Mouse (Mus musculus) kidney, embryonic 14.5 days (tissue): Measurements from ENCODE around the gene Clec12a. TPM values are rescaled to one million over a fixed set of nuclear protein-coding genes. Genes with fewer than 3 reads are reported as not detected.
"Not testable (repeated sequence)": the region's sequence is repeated elsewhere in the genome, so short reads cannot be mapped to it uniquely, and the experiment has no call there.

Source experiments
- ATAC-seq: fragments of 200-750 bp; cut with Nextera tagmentation; 2 replicates; pipeline ENCODE4 v1.8.0; 2017; ENCODE audit warnings: moderate number of reproducible peaks, mild to moderate bottlenecking, moderate TSS enrichment, moderate library complexity; ENCODE audit not compliant: low FRiP score, low TSS enrichment
- H3K27ac ChIP-seq: fragments of 300-500 bp; sonication (generic); 2 replicates; pipeline ENCODE4 v1.5.1; 2014; ENCODE audit warnings: low read depth, mild to moderate bottlenecking, low read length, moderate library complexity, mixed read lengths
- H3K27me3 ChIP-seq: fragments of 300-500 bp; sonication (generic); 2 replicates; pipeline ENCODE4 v1.6.1; 2014; ENCODE audit warnings: mild to moderate bottlenecking, low read length; ENCODE audit not compliant: control insufficient read depth, insufficient read depth
- H3K36me3 ChIP-seq: fragments of 300-500 bp; sonication (generic); 2 replicates; pipeline ENCODE4 v1.6.1; 2014; ENCODE audit warnings: low read length, mixed read lengths; ENCODE audit not compliant: control insufficient read depth, insufficient read depth
- H3K4me1 ChIP-seq: fragments of 300-500 bp; sonication (generic); 2 replicates; pipeline ENCODE4 v1.6.1; 2014; ENCODE audit warnings: low read length, mixed read lengths; ENCODE audit not compliant: control insufficient read depth, insufficient read depth
- H3K4me2 ChIP-seq: fragments of 300-500 bp; sonication (generic); replicated peaks from 2 replicates; pipeline ENCODE4 v1.6.1; 2014; ENCODE audit warnings: low read depth, mild to moderate bottlenecking, low read length
- H3K4me3 ChIP-seq: fragments of 300-500 bp; sonication (generic); 2 replicates; pipeline ENCODE4 v1.5.1; 2014; ENCODE audit warnings: mild to moderate bottlenecking, low read length
- H3K9ac ChIP-seq: fragments of 300-500 bp; sonication (generic); 2 replicates; pipeline ENCODE4 v1.6.1; 2014; ENCODE audit warnings: low read depth, mild to moderate bottlenecking, low read length, moderate library complexity
- H3K9me3 ChIP-seq: fragments of 300-500 bp; sonication (generic); 2 replicates; pipeline ENCODE4 v1.6.1; 2016; ENCODE audit warnings: low read length; ENCODE audit not compliant: control insufficient read depth
- WGBS: fragments of 180-500 bp; shearing (Covaris S2); extraction: QIAGEN DNeasy Blood & Tissue Kit; methylation state at CpG from one replicate; pipeline ENCODE4 v1.1.7; 2014; 5-methylcytosine and 5-hydroxymethylcytosine counted together
- polyA plus RNA-seq: library from polyadenylated mRNA; unstranded; fragments of >200 nt; fragmentation: Nextera tagmentation; extraction: Ambion mirVana; gene quantifications from 2 replicates; pipeline ENCODE4 v1.2.1, GENCODE M21; 2014

The Clec12a gene
- 0.50 and 0.85 TPM in 2 replicates for polyA plus RNA-seq

DNA sequence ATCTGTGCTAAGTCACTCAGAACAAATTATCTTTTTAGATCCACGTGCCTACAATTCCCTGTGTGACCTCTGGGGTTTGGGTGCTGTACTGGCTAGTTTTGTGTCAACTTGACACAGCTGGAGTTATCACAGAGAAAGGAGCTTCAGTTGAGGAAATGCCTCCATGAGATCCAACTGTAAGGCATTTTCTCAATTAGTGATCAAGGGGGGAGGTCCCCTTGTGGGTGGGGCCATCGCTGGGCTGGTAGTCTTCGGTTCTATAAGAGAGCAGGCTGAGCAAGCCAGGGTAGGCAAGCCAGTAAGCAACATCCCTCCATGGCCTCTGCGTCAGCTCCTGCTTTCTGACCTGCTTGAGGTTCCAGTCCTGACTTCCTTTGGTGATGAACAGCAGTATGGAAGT is at the start of gene Clec12a:
Gene Clec12a, plus strand, starts transcription at position 301 of the 400 bp plus-strand sequence.
- H3K9me3 ChIP-seq, H3K4me1 ChIP-seq, ATAC-seq, H3K4me3 ChIP-seq, H3K27me3 ChIP-seq, H3K27ac ChIP-seq, H3K36me3 ChIP-seq, H3K9ac ChIP-seq, H3K4me2 ChIP-seq: not testable (repeated sequence)
- WGBS = 83% methylated on average over 4 of the region's 4 CpGs

DNA sequence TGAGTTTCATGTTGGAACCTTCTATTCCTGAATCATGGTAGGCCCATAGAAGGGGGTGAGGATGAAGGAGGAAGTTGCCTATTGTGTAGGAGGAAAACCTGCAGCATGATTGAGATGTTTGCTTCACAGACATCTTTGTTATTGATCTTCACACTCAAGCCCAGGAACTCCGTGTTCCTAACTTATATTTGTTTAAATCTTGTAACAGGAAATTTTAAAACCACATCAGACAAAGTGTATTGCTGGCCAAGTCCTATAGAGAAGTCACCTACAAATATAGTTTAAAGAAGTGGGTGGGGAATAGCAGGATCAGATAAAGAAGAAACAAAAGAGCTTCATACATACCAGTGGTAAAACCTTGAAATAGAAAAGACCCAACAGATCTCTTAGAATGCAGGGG is 38.3 kb upstream of the Clec12a start:
- 68% methylated on average over 1 of the region's 1 CpGs for WGBS
- Histone ChIP-seq H3K27ac (no peak overlapping the region), H3K27me3 (no peaks in the 10 kb centered on the region), H3K9ac (no peak overlapping the region), H3K9me3 (no peaks in the 10 kb centered on the region), H3K4me2 (no peak overlapping the region), H3K36me3 (no peaks in the 10 kb centered on the region), H3K4me3 (no peak overlapping the region), H3K4me1 (no peaks in the 10 kb centered on the region)
- ATAC-seq = no peak

DNA sequence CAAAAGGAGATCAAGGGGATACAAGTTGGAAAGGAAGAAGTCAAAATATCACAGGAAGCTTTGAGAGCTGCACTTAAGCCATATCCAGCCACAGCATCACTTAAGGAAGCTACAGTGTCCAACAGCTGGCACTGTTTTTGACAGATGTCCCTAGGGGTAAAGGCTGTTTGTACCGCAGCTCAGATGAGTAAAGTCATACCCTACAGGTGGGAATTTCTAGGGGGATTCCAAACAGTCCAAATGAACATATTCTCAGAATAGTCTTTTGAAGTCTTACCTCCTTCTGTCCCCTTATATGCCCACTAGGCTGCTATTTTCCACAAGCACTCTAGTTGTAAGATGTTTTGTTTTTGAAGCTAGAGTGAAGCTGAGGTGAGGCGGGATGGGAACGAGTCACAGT is 30.0 kb upstream of the Clec12a start:
- Histone ChIP-seq H3K9me3 (no peaks in the 10 kb centered on the region), H3K4me1 (no peaks in the 10 kb centered on the region), H3K4me2 (no peak overlapping the region), H3K4me3 (no peak overlapping the region), H3K27me3 (no peaks in the 10 kb centered on the region), H3K9ac (no peak overlapping the region), H3K27ac (no peak overlapping the region), H3K36me3 (no peaks in the 10 kb centered on the region)
- 72% methylated on average over 3 of the region's 3 CpGs for WGBS
- ATAC-seq = no peak

DNA sequence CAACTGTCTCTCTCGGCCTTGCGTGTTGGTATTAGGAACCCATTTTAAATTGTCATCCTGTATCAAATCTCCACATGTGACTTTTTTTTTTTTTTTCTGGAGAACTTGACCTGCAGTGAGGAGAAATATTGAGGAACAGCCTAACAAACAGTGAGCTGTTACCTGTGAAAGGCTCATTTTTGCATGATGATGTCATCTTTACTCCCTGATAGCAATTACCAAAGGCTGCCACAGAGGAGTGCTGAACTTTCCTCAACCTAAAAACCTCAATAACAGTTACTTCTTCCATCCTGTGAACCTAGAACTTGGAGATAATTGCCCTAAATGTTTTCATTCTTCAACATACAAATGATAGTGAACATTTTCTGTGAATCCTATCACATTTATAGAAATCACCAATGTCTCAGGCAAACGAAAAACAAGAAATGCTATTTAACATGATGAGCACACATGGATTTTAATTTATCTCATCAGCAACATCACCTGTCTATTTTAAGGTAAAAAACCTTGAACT is 27.8 kb upstream of the Clec12a start:
- no peaks in the 10 kb centered on the region for H3K9me3 ChIP-seq
- no peaks in the 10 kb centered on the region for H3K4me1 ChIP-seq
- no peaks in the 10 kb centered on the region for H3K36me3 ChIP-seq
- no peak overlapping the region for H3K9ac ChIP-seq
- H3K27me3 ChIP-seq = no peaks in the 10 kb centered on the region
- no peak for ATAC-seq
- no peak overlapping the region for H3K4me3 ChIP-seq
- H3K4me2 ChIP-seq = no peak overlapping the region
- no peak overlapping the region for H3K27ac ChIP-seq
- WGBS = 88% methylated on average over 3 of the region's 3 CpGs

GRCm38 (mm10) chr6:129315698-129316097 is 26.8 kb upstream of the Clec12a start:
- Histone ChIP-seq H3K27me3 (no peaks in the 10 kb centered on the region), H3K4me2 (no peak overlapping the region), H3K36me3 (no peaks in the 10 kb centered on the region), H3K9ac (no peak overlapping the region), H3K4me3 (no peak overlapping the region), H3K27ac (no peak overlapping the region), H3K4me1 (no peaks in the 10 kb centered on the region), H3K9me3 (no peaks in the 10 kb centered on the region)
- 82% methylated on average over 1 of the region's 1 CpGs for WGBS
- ATAC-seq = no peak

DNA sequence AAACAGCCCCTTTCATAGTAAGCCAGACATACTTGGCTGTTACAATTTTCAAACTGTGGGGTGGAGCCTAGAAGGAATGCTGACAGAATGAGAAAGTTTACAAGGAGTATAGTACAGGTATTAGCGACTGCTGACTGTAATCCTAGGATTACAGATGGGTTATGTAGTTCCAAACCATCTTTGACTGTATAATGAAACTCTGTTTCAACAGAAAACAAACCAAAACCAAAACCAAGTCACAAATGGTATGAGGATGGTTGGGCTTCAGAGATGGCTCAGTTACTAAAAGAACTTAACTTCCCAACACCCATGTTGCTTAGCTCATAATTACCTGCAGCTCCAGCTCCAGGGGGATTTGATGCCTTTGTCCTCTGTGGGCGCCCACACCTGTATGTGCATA is 26.0 kb upstream of the Clec12a start:
- Histone ChIP-seq H3K36me3 (no peaks in the 10 kb centered on the region), H3K27ac (no peak overlapping the region), H3K4me3 (no peak overlapping the region), H3K4me2 (no peak overlapping the region), H3K4me1 (no peaks in the 10 kb centered on the region), H3K27me3 (no peaks in the 10 kb centered on the region), H3K9me3 (no peaks in the 10 kb centered on the region), H3K9ac (no peak overlapping the region)
- WGBS = 73% methylated on average over 2 of the region's 2 CpGs
- ATAC-seq = no peak

GRCm38 (mm10) chr6:129318395-129318794 is 24.1 kb upstream of the Clec12a start:
- Histone ChIP-seq H3K9ac (no peak overlapping the region), H3K4me3 (no peak overlapping the region), H3K27me3 (no peaks in the 10 kb centered on the region), H3K27ac (no peak overlapping the region), H3K4me1 (no peaks in the 10 kb centered on the region), H3K4me2 (no peak overlapping the region), H3K36me3 (no peaks in the 10 kb centered on the region), H3K9me3 (no peaks in the 10 kb centered on the region)
- WGBS = 77% methylated on average over 1 of the region's 1 CpGs
- no peak for ATAC-seq

DNA sequence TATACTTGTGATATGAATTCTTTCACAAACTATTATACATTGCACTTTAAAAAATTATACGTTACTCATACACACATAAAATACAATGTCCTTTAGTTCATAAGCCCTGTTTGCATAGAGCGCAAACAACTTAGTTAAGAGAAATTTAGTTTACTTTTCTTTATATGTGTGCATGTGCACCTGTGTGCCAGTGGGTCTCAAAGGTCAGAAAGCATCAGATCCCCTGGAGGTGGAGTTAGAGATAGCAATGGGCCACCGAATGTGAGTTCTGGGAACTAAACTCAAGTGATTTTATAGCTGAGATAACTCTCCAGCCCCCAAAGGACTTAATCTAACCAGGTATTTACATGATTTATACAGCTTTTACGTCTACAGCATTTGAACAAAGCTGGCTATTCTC is 23.2 kb upstream of the Clec12a start:
- no peak overlapping the region for H3K27ac ChIP-seq
- no peaks in the 10 kb centered on the region for H3K9me3 ChIP-seq
- H3K4me2 ChIP-seq = no peak overlapping the region
- no peak overlapping the region for H3K9ac ChIP-seq
- no peak overlapping the region for H3K4me3 ChIP-seq
- no peaks in the 10 kb centered on the region for H3K36me3 ChIP-seq
- no peaks in the 10 kb centered on the region for H3K4me1 ChIP-seq
- no peak for ATAC-seq
- no peaks in the 10 kb centered on the region for H3K27me3 ChIP-seq
- 70% methylated on average over 4 of the region's 4 CpGs for WGBS

GRCm38 (mm10) chr6:129326016-129326415 is 16.5 kb upstream of the Clec12a start:
- WGBS = 68% methylated on average over 1 of the region's 1 CpGs
- no peaks in the 10 kb centered on the region for H3K27me3 ChIP-seq
- no peak overlapping the region for H3K4me2 ChIP-seq
- H3K27ac ChIP-seq = no peak overlapping the region
- no peak overlapping the region for H3K9ac ChIP-seq
- no peaks in the 10 kb centered on the region for H3K4me1 ChIP-seq
- H3K9me3 ChIP-seq = no peaks in the 10 kb centered on the region
- no peak for ATAC-seq
- no peak overlapping the region for H3K4me3 ChIP-seq
- H3K36me3 ChIP-seq = no peaks in the 10 kb centered on the region
